Mouse (Mus musculus) kidney, adult 2 months (tissue): ENCODE measurements around the gene Gzmk.

Experiments used
- CTCF ChIP-seq: fragments of 200-500 bp; conservative IDR thresholded peaks from 2 replicates; pipeline ENCODE4 v1.5.1; 2011; ENCODE audit warnings: low read depth, mild to moderate bottlenecking, control low read depth, low read length, moderate library complexity, mixed read lengths; ENCODE audit not compliant: insufficient read depth, insufficient read length
- POLR2A ChIP-seq: fragments of 200-500 bp; IDR thresholded peaks from one replicate; pipeline ENCODE4 v1.6.1; 2011; ENCODE audit warnings: low read depth, low read length, control low read depth

GRCm38 (mm10) chr13:113201631-113202030, 24.1 kb downstream of the Gzmk start:
- no peak for TF ChIP-seq CTCF
- TF ChIP-seq POLR2A: no peak
